Mouse (Mus musculus): Measurements from ENCODE around the gene Rsph14. TPM values are rescaled to one million over a fixed set of nuclear protein-coding genes. Genes with fewer than 3 reads are reported as not detected.

Rsph14 gene
- total RNA-seq, 1 experiment from 2014 or later: not detected

Other genes with a start within 250 kb of the Rsph14 start
- 2.4 and 2.7 TPM in 2 replicates for gene Gnaz, start 65.4 kb downstream of the Rsph14 start, total RNA-seq (2017)
- 0.23 and 0.63 TPM in 2 replicates for gene Rab36, start 4.5 kb upstream of the Rsph14 start, total RNA-seq (2017)
- 17.5 and 33.8 TPM in 2 replicates for gene Bcr, start 28.0 kb upstream of the Rsph14 start, total RNA-seq (2017)
- gene Specc1l, start 179.5 kb upstream of the Rsph14 start, total RNA-seq (2017): 51.6 and 62.9 TPM in 2 replicates

Measured in common myeloid progenitor, adult 5-6 weeks (primary cell).